Mouse (Mus musculus): ENCODE data around the gene Rapsn.
A peak's percentile ranks its signal among the peaks of the same experiment; 100 is the strongest.

GRCm38 (mm10) chr2:91052752-91053151 is 17.3 kb downstream of the Rapsn start:
- TF ChIP-seq CTCF (IDR thresholded peaks at IDR 0.05): peak; percentile 30
- no peak for TF ChIP-seq POLR2A (IDR thresholded peaks at IDR 0.05; ENCODE audit: insufficient read depth, low read depth, low read length)
